Mouse (Mus musculus) spleen, adult 2 months (tissue): ENCODE data around the gene Fam186b.

Experiments used
- CTCF ChIP-seq: fragments of 200-500 bp; IDR thresholded peaks from 2 replicates; pipeline ENCODE4 v1.5.1; 2011; ENCODE audit warnings: mild to moderate bottlenecking, inconsistent platforms; ENCODE audit not compliant: insufficient read depth, insufficient read length, insufficient replicate concordance; ENCODE audit errors: extremely low read depth
- POLR2A ChIP-seq: fragments of 200-500 bp; IDR thresholded peaks from 2 replicates; pipeline ENCODE4 v1.6.1; 2011; ENCODE audit warnings: low read depth, low read length, inconsistent platforms

GRCm38 (mm10) chr15:99294813-99295374 lies 794 bp downstream of the Fam186b start, which contains the start of gene Prpf40b:
- TF ChIP-seq CTCF = 0 out of 2 replicates have a peak, but pooled peaks have one; percentile 24
- no peak for TF ChIP-seq POLR2A
